Mouse (Mus musculus) forebrain, embryonic 15.5 days (tissue): ENCODE data around the gene Kcnj10. TPM values are rescaled to one million over a fixed set of nuclear protein-coding genes. Genes with fewer than 3 reads are reported as not detected.
A peak's percentile ranks its signal among the peaks of the same experiment; 100 is the strongest.

Experiments used
- ATAC-seq: fragments of 200-750 bp; cut with Nextera tagmentation; replicated peaks from 2 replicates; pipeline ENCODE4 v1.8.0; 2017; ENCODE audit warnings: mild to moderate bottlenecking, moderate TSS enrichment, moderate library complexity
- H3K27ac ChIP-seq: fragments of 300-500 bp; sonication (generic); replicated peaks from 2 replicates; pipeline ENCODE4 v1.5.1; 2015; ENCODE audit warnings: mild to moderate bottlenecking, inconsistent platforms
- H3K27me3 ChIP-seq: fragments of 300-500 bp; sonication (generic); 2 replicates; pipeline ENCODE4 v1.6.1; 2015; ENCODE audit warnings: inconsistent platforms
- H3K36me3 ChIP-seq: fragments of 300-500 bp; sonication (generic); 2 replicates; pipeline ENCODE4 v1.6.1; 2015; ENCODE audit warnings: mild to moderate bottlenecking, inconsistent platforms
- H3K4me1 ChIP-seq: fragments of 300-500 bp; sonication (generic); 2 replicates; pipeline ENCODE4 v1.6.1; 2015; ENCODE audit warnings: inconsistent platforms
- H3K4me2 ChIP-seq: fragments of 300-500 bp; sonication (generic); replicated peaks from 2 replicates; pipeline ENCODE4 v1.6.1; 2015; ENCODE audit warnings: mild to moderate bottlenecking, inconsistent platforms
- H3K4me3 ChIP-seq: fragments of 300-500 bp; sonication (generic); 2 replicates; pipeline ENCODE4 v1.5.1; 2015; ENCODE audit warnings: mild to moderate bottlenecking, inconsistent platforms
- H3K9ac ChIP-seq: fragments of 300-500 bp; sonication (generic); replicated peaks from 2 replicates; pipeline ENCODE4 v1.6.1; 2015; ENCODE audit warnings: mild to moderate bottlenecking, inconsistent platforms
- H3K9me3 ChIP-seq: fragments of 300-500 bp; sonication (generic); 2 replicates; pipeline ENCODE4 v1.6.1; 2016; ENCODE audit warnings: inconsistent platforms
- WGBS: fragments of 180-500 bp; shearing (Covaris S2); methylation state at CpG from one replicate; pipeline ENCODE4 v1.1.7; 2015; ENCODE audit warnings: mixed read lengths; 5-methylcytosine and 5-hydroxymethylcytosine counted together
- polyA plus RNA-seq: library from polyadenylated mRNA; unstranded; fragments of >200 nt; fragmentation: Nextera tagmentation; extraction: Ambion mirVana; gene quantifications from 2 replicates; pipeline ENCODE4 v1.2.1, GENCODE M21; 2015

Kcnj10 gene
- 1.7 and 1.9 TPM in 2 replicates for polyA plus RNA-seq

DNA sequence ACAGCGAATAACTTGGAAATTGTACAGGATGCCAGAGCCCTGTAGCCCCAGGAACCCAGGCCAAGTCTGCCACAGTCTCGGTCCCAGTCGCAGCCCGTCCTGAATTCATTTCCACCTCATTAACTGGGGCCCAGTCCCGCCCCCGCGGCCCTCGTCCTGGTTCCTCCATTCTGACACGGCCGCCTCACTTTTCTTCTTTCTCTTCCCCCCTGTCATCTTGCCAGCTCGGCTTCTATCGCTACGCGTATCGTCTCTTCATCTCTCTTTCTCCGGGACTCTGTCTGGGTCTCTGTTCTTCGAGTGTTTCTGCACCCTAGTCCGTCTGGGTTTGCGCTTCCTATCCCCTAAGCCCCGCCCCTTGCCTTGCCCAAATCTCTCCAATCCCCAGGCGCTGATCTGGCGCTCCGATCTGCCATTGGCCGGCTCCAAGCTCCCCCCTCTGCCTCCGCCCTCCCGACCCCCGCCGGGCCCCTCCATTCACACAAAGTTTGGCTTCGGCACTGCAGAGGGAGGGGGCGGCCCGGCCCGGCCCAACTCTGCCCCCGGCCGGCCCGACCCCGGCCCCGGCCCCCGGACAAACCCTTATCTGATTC lies at the start of gene Kcnj10:
Gene Kcnj10 (plus strand): TSS at position 482 of the 593 bp plus-strand sequence.
- peak within 1 kb of the TSS; percentile 78 for H3K27ac ChIP-seq
- H3K4me2 ChIP-seq = peak within 1 kb of the TSS; percentile 73
- H3K4me3 ChIP-seq = peak within 1 kb of the TSS; percentile 57
- no peaks in the 10 kb centered on the region for H3K9me3 ChIP-seq
- WGBS = 1% methylated on average over 38 of the region's 38 CpGs
- peaks cover 26% of the 10 kb centered on the region for H3K4me1 ChIP-seq
- peak within 1 kb of the TSS; percentile 48 for H3K9ac ChIP-seq
- H3K27me3 ChIP-seq = no peaks in the 10 kb centered on the region
- H3K36me3 ChIP-seq = no peaks in the 10 kb centered on the region
- ATAC-seq = peak; percentile 94

DNA sequence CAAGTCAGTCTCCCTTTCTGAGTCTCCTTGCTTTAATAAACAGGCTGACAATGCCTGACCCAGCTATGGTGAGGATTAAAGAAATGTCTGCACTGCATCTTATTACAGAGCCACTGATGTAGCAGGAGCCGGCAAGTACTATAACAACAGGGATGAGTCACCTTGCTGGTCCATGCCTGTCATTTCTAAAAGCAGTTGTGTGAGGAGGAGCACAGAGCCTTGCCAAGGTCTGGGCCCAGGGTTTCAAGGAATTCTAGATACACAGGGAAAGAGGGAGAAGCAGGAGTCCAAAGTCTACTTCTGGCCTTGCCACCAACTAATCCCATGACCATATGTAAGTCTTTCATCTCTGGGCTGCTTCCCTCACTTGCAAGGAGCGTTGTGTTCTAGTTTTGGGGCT lies 48.1 kb upstream of the Kcnj10 start:
- no peaks in the 10 kb centered on the region for H3K27me3 ChIP-seq
- WGBS = 83% methylated on average over 2 of the region's 2 CpGs
- H3K27ac ChIP-seq = no peak overlapping the region
- H3K9ac ChIP-seq = no peak overlapping the region
- H3K36me3 ChIP-seq = no peaks in the 10 kb centered on the region
- no peak for ATAC-seq
- H3K4me2 ChIP-seq = no peak overlapping the region
- H3K4me1 ChIP-seq = peaks cover 18% of the 10 kb centered on the region
- H3K4me3 ChIP-seq = no peak overlapping the region
- no peaks in the 10 kb centered on the region for H3K9me3 ChIP-seq

DNA sequence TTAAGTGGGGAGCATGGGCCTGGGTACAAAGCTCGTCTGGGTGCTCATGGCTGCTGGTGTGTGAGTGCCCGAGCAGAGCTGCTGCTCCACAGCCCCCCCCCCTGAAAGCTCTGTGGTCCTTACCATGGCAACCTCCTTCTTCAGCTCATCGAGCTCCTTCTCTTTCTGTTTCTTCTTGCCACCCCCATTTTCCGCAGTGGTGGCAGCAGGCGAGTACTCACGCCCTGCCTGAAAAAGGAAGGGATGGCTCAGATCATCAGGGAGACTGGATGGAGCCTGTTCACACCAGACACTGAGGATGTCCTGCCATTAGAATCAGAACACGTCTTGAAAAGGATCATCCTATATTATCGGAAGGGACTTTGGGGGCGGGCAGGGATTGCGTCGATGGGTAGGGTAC lies 47.6 kb upstream of the Kcnj10 start:
- H3K27me3 ChIP-seq = no peaks in the 10 kb centered on the region
- no peak for ATAC-seq
- no peaks in the 10 kb centered on the region for H3K36me3 ChIP-seq
- H3K4me2 ChIP-seq = no peak overlapping the region
- H3K9me3 ChIP-seq = no peaks in the 10 kb centered on the region
- no peak overlapping the region for H3K9ac ChIP-seq
- 89% methylated on average over 11 of the region's 11 CpGs for WGBS
- H3K27ac ChIP-seq = no peak overlapping the region
- H3K4me1 ChIP-seq = peaks cover 21% of the 10 kb centered on the region
- no peak overlapping the region for H3K4me3 ChIP-seq

DNA sequence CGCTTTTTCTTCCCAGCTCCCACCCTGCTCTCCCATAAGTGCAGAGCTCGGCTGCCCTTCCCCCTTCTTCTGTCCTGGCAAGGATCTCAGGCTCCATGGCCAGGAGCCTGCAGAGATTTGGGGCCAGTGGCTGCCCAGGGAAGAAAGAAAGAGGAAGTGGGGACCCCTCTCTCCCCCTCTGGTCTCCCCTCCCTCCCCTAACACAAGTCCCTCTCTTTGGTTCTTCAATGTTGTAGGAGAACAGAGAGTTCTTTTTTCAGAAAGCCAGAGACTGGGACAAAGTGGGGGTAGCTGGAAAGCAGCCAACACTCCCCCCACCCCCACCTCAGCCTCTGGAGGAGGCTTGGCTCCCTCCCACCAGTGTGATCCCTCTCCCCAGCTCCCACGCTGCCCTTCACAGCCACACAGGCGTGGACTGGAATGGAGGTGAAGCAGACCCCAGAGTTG lies 45.2 kb upstream of the Kcnj10 start:
- Histone ChIP-seq H3K27me3 (no peaks in the 10 kb centered on the region), H3K36me3 (no peaks in the 10 kb centered on the region), H3K9ac (peak overlapping the region; percentile 7), H3K4me2 (peak overlapping the region; percentile 20; the same call in 1 of the 2 replicates), H3K4me3 (peak overlapping the region; percentile 25), H3K4me1 (peaks cover 21% of the 10 kb centered on the region), H3K9me3 (no peaks in the 10 kb centered on the region), H3K27ac (peak overlapping the region; percentile 75)
- peak; percentile 77 for ATAC-seq
- 23% methylated on average over 4 of the region's 4 CpGs for WGBS

DNA sequence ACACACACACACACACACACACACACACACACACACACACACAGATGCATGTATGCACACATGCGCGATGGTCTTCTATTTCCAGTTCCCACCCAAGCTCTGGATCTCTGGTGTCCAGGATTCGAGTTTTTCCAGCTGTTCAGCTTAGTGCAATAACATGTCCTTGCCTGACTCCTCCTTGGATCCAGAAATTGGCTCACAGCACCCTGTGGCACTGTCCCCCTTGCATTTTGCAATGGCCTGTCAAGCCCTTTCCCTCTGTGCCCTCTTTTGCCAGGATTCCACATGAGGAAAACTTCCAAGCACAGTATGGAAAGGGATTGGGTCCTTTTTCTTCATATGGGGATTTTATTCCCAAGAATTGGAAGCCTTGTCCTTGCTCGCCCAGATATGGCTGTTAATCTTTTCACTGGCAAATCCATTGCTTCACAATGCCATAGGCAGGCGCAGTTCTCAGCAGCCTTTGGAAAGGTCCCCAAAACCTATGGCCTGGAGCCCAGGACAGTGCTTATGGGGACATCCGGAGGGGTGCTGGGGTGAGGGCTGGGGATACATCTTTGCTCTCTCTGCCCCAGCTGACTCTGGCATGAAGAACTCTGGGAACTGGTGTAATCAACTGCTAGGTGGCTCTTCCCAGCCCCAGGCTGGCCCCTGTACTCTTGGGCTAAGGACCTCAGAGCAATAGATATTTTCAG lies 44.0 kb upstream of the Kcnj10 start:
- Histone ChIP-seq H3K27ac (peak overlapping the region; percentile 75), H3K4me3 (peak overlapping the region; percentile 25), H3K4me2 (peak overlapping the region; percentile 20), H3K4me1 (peaks cover 21% of the 10 kb centered on the region), H3K36me3 (no peaks in the 10 kb centered on the region), H3K27me3 (no peaks in the 10 kb centered on the region), H3K9ac (peak overlapping the region; percentile 28; the same call in 1 of the 2 replicates), H3K9me3 (no peaks in the 10 kb centered on the region)
- WGBS = 68% methylated on average over 6 of the region's 6 CpGs
- ATAC-seq = no peak

DNA sequence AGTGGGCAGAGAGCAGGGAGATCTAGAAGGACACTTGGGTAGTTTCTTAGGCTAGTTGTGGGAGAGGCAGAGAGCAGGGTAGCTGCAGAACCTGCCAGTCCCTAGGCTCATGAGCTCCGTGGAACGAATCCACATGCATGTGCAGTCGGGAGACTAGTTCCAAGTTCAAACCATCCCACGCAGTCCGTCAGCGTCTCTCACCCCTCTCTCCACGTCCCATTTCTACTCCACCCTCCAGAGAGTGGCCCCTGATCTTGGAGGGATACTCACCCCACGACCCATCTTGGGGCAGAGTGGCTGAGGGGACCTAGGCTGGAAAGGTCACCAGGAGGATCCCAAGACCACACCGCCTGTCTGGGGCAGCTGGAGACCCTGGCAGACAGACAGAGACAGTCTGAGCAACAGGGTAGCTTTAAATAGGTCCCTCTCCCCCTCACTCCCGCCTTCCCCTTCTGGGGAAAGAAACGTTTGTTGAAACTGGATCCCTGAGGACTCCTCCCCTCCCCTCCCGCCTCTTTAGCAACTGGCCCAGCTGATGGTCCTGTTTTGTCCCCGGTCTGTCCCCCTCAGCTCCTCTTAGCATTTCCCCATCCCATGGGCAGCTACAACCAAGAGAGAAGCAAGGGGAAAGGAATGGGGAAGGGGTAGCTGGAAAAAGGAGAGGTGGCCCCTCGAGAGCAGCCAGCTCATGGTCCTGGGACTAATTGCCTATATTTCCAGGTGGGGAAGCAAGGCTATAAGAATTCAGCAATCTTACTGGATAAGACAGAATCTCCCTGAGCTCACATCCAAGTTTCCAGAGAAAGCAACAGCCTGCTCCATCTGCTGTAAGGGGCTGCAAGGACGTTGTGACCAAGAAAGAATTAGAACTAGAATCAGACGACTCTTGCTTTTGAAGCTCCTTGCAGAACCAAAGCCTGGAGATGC lies 43.1 kb upstream of the Kcnj10 start, which contains the start of gene Atp1a2:
Gene Atp1a2 (minus strand): TSS at position 454 of the 927 bp plus-strand sequence.
- Histone ChIP-seq H3K4me2 (peak within 1 kb of the TSS; percentile 20), H3K9ac (peak within 1 kb of the TSS; percentile 28; the same call in 1 of the 2 replicates), H3K27ac (peak within 1 kb of the TSS; percentile 75), H3K27me3 (no peaks in the 10 kb centered on the region), H3K4me3 (peak within 1 kb of the TSS; percentile 25), H3K36me3 (no peaks in the 10 kb centered on the region), H3K4me1 (peaks cover 21% of the 10 kb centered on the region), H3K9me3 (no peaks in the 10 kb centered on the region)
- WGBS = 11% methylated on average over 16 of the region's 16 CpGs
- ATAC-seq = peak; percentile 17; the same call in 1 of the 2 replicates

DNA sequence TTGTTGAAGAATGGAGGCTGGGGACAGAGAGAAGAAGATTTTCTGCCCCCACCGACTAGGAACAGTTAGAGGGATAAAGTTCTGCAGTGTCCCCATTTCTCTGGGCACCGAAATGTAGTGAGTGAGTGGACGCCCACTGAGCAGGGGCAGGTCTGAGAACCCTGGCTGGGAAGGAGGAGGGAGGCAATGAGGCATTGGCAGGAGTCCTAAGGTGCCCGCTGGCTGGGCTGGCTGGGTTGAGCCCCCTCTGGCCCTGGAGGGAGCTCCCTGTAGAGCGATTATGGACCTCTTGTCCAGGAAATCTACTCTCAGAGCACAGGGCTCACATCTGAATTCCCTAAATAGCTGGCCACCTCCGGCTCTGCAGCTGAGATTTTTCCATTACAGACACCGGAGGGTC lies 41.5 kb upstream of the Kcnj10 start:
- no peaks in the 10 kb centered on the region for H3K27me3 ChIP-seq
- H3K36me3 ChIP-seq = no peaks in the 10 kb centered on the region
- 73% methylated on average over 7 of the region's 7 CpGs for WGBS
- no peaks in the 10 kb centered on the region for H3K9me3 ChIP-seq
- no peak overlapping the region for H3K4me2 ChIP-seq
- no peak overlapping the region for H3K27ac ChIP-seq
- no peak for ATAC-seq
- H3K4me3 ChIP-seq = no peak overlapping the region
- H3K4me1 ChIP-seq = peaks cover 21% of the 10 kb centered on the region
- H3K9ac ChIP-seq = no peak overlapping the region

DNA sequence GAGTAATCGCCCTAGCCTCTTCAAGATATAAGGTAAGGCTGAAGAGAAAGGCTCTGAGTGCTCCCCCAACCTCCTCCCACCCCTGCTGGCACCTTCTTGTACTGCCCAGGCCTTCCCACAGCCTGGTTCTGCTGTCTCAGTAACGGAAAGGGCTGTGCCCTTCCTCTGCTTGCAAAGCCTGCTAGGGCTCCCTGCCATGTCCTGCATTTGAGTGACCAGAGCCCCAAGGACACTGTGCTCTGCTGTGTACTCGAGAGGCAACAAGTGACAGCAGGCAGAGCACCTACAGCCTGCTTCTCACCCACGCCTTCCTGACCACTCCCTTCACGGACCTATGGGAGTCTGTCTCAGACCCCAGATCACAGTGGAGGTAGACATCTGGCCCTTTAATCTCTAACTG lies 40.8 kb upstream of the Kcnj10 start:
- 65% methylated on average over 5 of the region's 5 CpGs for WGBS
- no peak overlapping the region for H3K4me3 ChIP-seq
- no peak overlapping the region for H3K27ac ChIP-seq
- H3K4me2 ChIP-seq = no peak overlapping the region
- H3K9me3 ChIP-seq = no peaks in the 10 kb centered on the region
- H3K36me3 ChIP-seq = no peaks in the 10 kb centered on the region
- no peak for ATAC-seq
- H3K27me3 ChIP-seq = no peaks in the 10 kb centered on the region
- no peak overlapping the region for H3K9ac ChIP-seq
- H3K4me1 ChIP-seq = peaks cover 14% of the 10 kb centered on the region

DNA sequence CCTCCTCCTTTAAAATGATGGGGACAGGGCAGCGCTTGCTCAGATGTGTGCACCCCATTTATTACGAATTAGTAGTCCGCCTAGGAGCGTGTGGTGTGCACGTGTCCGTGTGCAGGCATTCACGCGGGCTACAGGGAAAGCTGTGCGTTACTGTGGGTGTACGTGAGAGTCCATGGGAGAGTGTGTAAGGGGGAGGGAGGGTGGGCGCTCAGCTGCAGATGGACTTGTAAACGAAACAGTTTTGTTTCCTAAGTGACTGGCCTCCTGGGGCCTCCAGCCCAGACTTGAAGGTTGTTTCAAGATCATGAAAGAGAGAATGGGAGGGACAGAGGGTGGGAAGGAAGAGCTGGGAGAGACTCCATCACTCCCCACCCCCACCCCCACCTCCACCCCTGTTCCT lies 39.8 kb upstream of the Kcnj10 start:
- H3K27me3 ChIP-seq = no peaks in the 10 kb centered on the region
- H3K4me2 ChIP-seq = no peak overlapping the region
- no peak overlapping the region for H3K27ac ChIP-seq
- peaks cover 6% of the 10 kb centered on the region; the same call in 1 of the 2 replicates for H3K4me1 ChIP-seq
- H3K4me3 ChIP-seq = no peak overlapping the region
- 50% methylated on average over 12 of the region's 12 CpGs for WGBS
- H3K36me3 ChIP-seq = no peaks in the 10 kb centered on the region
- H3K9me3 ChIP-seq = no peaks in the 10 kb centered on the region
- no peak for ATAC-seq
- H3K9ac ChIP-seq = no peak overlapping the region

DNA sequence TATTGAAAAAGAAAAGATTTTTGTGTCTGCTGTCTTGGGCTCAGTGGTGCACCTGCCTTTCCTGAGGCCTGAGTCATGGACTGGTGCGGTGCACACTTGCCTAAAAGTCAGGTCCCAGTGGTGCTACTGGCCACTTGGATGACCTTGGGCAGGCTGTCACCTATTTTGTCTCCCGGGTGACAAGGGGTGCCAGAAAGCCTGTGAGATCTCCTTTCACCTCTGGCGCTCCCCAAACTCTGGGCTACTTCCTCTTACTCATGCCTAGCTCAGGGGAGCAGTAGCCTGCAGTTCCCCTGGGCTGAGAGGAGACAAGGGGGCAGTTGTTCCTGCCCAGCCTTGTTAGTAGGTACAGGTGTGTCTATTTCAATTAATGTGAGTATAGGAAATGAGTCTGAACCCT lies 38.7 kb upstream of the Kcnj10 start:
- H3K4me3 ChIP-seq = no peak overlapping the region
- 62% methylated on average over 3 of the region's 3 CpGs for WGBS
- no peak for ATAC-seq
- no peak overlapping the region for H3K27ac ChIP-seq
- no peaks in the 10 kb centered on the region for H3K36me3 ChIP-seq
- peaks cover 10% of the 10 kb centered on the region; the same call in 1 of the 2 replicates for H3K4me1 ChIP-seq
- no peak overlapping the region for H3K9ac ChIP-seq
- no peak overlapping the region for H3K4me2 ChIP-seq
- H3K9me3 ChIP-seq = no peaks in the 10 kb centered on the region
- H3K27me3 ChIP-seq = no peaks in the 10 kb centered on the region

DNA sequence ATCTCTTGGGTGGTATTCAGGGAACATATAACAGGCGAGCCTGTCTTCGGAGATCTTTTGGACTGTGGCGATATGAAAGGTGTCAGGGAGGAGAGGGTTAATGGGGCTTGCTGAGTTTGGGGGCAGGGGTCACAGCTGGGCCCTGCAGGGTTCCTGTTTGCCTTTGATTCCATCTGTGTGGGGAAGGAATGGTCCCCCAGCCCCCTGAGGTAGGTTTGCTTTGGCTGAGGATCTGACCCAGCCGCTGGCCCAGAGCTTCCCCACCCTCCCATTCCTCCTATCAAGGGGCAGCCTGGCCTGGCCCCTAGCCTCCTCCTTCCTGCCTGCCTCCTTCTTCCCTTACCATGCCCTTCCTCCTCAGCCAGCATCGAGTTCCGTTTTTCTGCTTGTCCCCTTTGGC lies 38.2 kb upstream of the Kcnj10 start:
- ATAC-seq = no peak
- WGBS = 13% methylated on average over 6 of the region's 6 CpGs
- Histone ChIP-seq H3K9me3 (no peaks in the 10 kb centered on the region), H3K4me2 (no peak overlapping the region), H3K9ac (no peak overlapping the region), H3K4me1 (peaks cover 11% of the 10 kb centered on the region), H3K36me3 (no peaks in the 10 kb centered on the region), H3K27me3 (no peaks in the 10 kb centered on the region), H3K4me3 (no peak overlapping the region), H3K27ac (no peak overlapping the region)

DNA sequence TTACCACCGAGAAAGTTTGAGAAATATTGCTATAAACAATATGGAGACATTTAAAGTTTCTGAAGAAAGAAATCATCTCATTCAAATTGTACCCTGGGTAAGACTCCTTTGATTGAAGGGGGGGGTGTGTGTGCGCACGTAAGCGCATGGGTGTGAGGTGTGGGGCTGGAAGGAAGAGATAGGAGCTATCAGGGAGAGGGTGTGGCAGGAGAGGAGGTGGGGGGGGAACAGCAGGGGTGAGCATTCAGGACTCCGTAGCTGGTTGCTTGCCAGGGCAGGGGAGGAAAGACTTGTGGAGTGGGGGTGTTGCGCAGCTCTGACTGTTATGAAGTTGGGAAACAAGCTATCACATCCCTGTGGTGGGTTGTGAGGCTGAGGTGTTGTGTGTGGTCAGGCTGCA lies 36.6 kb upstream of the Kcnj10 start:
- Histone ChIP-seq H3K9me3 (no peaks in the 10 kb centered on the region), H3K4me2 (no peak overlapping the region), H3K36me3 (no peaks in the 10 kb centered on the region), H3K4me3 (no peak overlapping the region), H3K27me3 (no peaks in the 10 kb centered on the region), H3K4me1 (peaks cover 16% of the 10 kb centered on the region), H3K9ac (no peak overlapping the region), H3K27ac (no peak overlapping the region)
- 82% methylated on average over 6 of the region's 6 CpGs for WGBS
- no peak for ATAC-seq
